Mouse (Mus musculus) kidney, adult 2 months (tissue): ENCODE results near the gene Pimreg. TPM values are rescaled to one million over a fixed set of nuclear protein-coding genes. Genes with fewer than 3 reads are reported as not detected.

Experiments
- DNase-seq: peaks from one replicate; pipeline ENCODE4 v3.0.0; 2021
- H3K27ac ChIP-seq: fragments of 200-500 bp; 2 replicates; pipeline ENCODE4 v1.5.1; 2012; ENCODE audit warnings: low read depth, low read length, control low read depth, inconsistent platforms; ENCODE audit not compliant: insufficient read depth
- H3K27me3 ChIP-seq: fragments of 200-500 bp; replicated peaks from 2 replicates; pipeline ENCODE4 v1.6.1; 2012; ENCODE audit warnings: mild to moderate bottlenecking, moderate library complexity, low read length, inconsistent platforms; ENCODE audit not compliant: control insufficient read depth, insufficient read depth
- H3K36me3 ChIP-seq: fragments of 200-500 bp; 2 replicates; pipeline ENCODE4 v1.6.1; 2012; ENCODE audit warnings: mild to moderate bottlenecking, moderate library complexity, low read length, inconsistent platforms; ENCODE audit not compliant: control insufficient read depth, insufficient read depth
- H3K4me1 ChIP-seq: fragments of 200-500 bp; 2 replicates; pipeline ENCODE4 v1.6.1; 2011; ENCODE audit warnings: low read length; ENCODE audit not compliant: control insufficient read depth, insufficient read depth
- H3K4me3 ChIP-seq: fragments of 200-500 bp; 2 replicates; pipeline ENCODE4 v1.5.1; 2011; ENCODE audit warnings: mild to moderate bottlenecking, low read depth, low read length, control low read depth; ENCODE audit not compliant: insufficient read depth
- CTCF ChIP-seq: fragments of 200-500 bp; conservative IDR thresholded peaks from 2 replicates; pipeline ENCODE4 v1.5.1; 2011; ENCODE audit warnings: low read depth, mild to moderate bottlenecking, control low read depth, low read length, moderate library complexity, mixed read lengths; ENCODE audit not compliant: insufficient read depth, insufficient read length
- POLR2A ChIP-seq: fragments of 200-500 bp; IDR thresholded peaks from one replicate; pipeline ENCODE4 v1.6.1; 2011; ENCODE audit warnings: low read depth, low read length, control low read depth
- WGBS: fragments of 180-500 bp; shearing (Covaris S2); methylation state at CpG from one replicate; pipeline ENCODE4 v1.1.7; 2018; 5-methylcytosine and 5-hydroxymethylcytosine counted together
- polyA plus RNA-seq: library from polyadenylated mRNA; depleted of rRNA; stranded (reverse); fragments of >200 nt; gene quantifications from 2 replicates; pipeline ENCODE4 v1.2.3, GENCODE M21; 2012

Pimreg gene
- polyA plus RNA-seq, 1 experiment: 0.55 TPM

DNA sequence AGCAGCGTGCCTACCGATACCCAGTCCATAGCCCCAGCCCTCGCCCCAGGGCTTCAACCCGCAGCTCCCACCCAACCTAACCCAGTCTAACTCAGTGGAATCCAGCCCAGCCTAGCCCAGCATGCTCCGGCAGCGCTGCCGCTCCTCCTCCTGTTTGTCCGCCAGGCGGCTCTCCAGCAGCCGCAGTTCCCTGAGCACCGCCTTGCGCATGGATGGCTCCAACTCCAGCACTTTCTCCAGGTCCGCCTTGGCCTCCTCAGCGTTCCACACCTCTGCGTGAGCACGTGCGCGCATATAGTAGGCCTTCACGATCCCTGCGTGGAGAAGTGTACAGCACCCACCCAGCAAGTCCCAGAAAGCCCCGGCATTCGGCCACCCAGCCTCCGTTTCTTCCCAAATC is 12.7 kb upstream of the Pimreg start:
- Histone ChIP-seq H3K36me3 (no peaks in the 10 kb centered on the region), H3K27ac (no peak overlapping the region), H3K4me1 (no peaks in the 10 kb centered on the region), H3K4me3 (no peak overlapping the region), H3K27me3 (no peaks in the 10 kb centered on the region)
- TF ChIP-seq POLR2A (no peak), CTCF (no peak; the same call in 1 of the 2 replicates)
- 20% methylated on average over 23 of the region's 23 CpGs for whole genome bisulfite sequencing
- DNase-seq: no peak

DNA sequence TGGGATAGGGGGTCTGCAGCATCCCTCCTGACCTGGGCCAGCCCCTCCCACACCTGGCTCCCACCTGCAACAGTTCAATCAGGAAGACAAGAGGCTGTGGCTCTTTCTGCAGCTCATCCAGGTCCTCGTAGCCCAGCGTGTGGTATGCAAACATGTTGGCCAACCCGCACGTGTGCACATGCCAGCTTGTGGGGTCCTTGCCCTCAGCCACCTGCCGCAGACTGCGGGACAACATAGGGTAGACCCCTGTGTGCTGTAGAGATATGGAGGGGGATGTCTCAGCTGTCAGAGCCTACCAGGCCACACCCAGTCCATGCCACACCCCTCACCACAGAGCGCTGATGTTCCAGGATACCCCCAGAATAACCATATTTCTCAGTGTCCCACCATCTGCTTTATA is 10.5 kb upstream of the Pimreg start:
- WGBS: 96% methylated on average over 7 of the region's 7 CpGs
- Histone ChIP-seq H3K27me3 (no peaks in the 10 kb centered on the region), H3K27ac (no peak overlapping the region), H3K4me1 (no peaks in the 10 kb centered on the region), H3K36me3 (no peaks in the 10 kb centered on the region), H3K4me3 (no peak overlapping the region)
- no peak for TF ChIP-seq POLR2A
- DNase-seq: no peak

DNA sequence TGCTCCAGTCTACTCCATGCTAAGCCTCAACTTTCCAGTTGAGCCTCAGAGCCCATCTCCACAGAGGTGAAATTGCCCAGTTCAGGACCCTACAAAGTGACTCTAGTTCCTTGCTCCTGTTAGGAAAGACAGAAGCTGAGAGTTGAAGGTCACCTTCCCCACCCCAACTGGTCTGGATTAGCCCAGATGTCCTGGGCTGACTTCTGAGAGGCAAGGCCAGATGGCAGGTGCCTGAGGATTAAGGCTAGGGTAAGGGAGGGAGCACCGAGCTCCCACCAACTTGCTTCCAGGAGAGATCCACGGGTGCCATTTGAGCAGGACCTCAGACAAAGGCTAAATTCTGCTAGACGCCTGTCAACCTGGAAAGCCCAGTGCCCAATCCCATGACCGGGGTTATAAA is 9.7 kb upstream of the Pimreg start:
- Histone ChIP-seq H3K4me3 (no peak overlapping the region), H3K27ac (no peak overlapping the region), H3K27me3 (no peaks in the 10 kb centered on the region), H3K4me1 (no peaks in the 10 kb centered on the region), H3K36me3 (no peaks in the 10 kb centered on the region)
- WGBS: 94% methylated on average over 4 of the region's 4 CpGs
- TF ChIP-seq CTCF (no peak), POLR2A (no peak)
- no peak for DNase-seq

DNA sequence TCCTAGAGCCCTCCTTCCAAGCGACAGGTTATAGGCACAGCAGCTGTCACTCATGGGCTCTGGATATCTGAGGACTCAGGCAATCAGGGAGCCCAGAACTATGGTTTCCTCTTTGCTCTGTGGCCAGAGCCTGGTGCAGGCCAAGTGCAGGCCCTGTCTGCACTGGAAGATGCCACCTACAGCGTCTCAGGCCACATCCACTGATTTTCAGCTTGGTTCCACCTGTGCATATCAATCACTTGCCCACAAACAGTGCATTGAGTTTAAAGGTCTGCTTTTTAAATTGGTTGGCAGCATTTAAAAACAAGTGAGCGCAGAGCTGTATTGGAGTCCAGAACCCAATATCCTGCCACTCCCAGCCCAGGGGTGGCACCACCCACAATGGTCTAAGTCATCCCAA is 9.2 kb upstream of the Pimreg start:
- 91% methylated on average over 3 of the region's 3 CpGs for WGBS
- Histone ChIP-seq H3K36me3 (no peaks in the 10 kb centered on the region), H3K4me3 (no peak overlapping the region), H3K27me3 (no peaks in the 10 kb centered on the region), H3K27ac (no peak overlapping the region), H3K4me1 (no peaks in the 10 kb centered on the region)
- TF ChIP-seq POLR2A: no peak
- no peak for TF ChIP-seq CTCF
- DNase-seq: no peak

DNA sequence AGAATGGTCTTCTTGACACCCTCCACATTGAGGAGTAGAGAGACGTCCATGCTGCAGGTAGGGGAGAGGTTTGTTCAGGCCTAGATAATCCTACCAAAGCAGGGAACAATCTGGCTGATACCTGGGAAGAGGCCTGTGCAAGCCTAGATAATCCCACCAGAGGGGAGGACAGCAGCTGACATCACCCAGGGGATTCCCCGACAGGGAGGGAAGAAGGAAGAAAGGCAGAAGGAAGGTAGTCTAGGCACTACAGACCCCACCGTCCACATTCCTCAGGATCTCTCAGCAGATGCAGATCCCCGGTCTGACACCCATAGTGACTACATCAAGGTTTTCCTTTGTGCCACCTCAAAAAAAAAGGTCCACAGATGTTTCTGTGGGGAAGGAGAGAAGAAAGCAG is 4.4 kb upstream of the Pimreg start, which contains the start of gene Aipl1:
TSS of gene Aipl1 (minus strand) at position 101 of the 400 bp plus-strand sequence.
- TF ChIP-seq CTCF (no peak), POLR2A (no peak)
- Histone ChIP-seq H3K4me3 (no peak within 1 kb of the TSS), H3K36me3 (no peaks in the 10 kb centered on the region), H3K27ac (no peak within 1 kb of the TSS), H3K4me1 (no peaks in the 10 kb centered on the region), H3K27me3 (no peaks in the 10 kb centered on the region)
- 74% methylated on average over 4 of the region's 4 CpGs for WGBS
- DNase-seq: no peak

DNA sequence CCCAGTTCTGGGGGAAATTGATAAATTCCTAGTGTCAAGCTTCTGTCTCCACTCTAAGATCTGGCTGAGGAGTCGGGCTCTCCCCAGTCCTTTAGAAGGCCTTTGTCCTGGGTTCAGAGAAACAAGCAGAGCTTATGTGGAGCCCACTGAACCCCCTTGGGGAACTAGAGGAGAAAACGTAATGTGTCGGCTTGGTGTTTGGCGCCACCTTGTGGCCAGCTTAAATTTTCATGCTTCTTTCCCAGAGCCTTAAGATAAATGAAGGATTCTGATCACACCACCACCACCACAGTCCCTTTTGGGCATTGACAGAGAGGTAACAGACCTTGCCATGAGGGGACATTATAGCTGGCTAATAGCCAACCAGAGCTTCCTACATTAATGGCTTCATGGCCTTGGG is 3.8 kb upstream of the Pimreg start:
- TF ChIP-seq CTCF (peak; percentile 74), POLR2A (no peak)
- peak; percentile 50 for DNase-seq
- no peak overlapping the region for H3K4me3 ChIP-seq
- no peaks in the 10 kb centered on the region for H3K27me3 ChIP-seq
- no peak overlapping the region for H3K27ac ChIP-seq
- no peaks in the 10 kb centered on the region for H3K4me1 ChIP-seq
- no peaks in the 10 kb centered on the region for H3K36me3 ChIP-seq
- under 1% methylated on average over 4 of the region's 4 CpGs for WGBS

DNA sequence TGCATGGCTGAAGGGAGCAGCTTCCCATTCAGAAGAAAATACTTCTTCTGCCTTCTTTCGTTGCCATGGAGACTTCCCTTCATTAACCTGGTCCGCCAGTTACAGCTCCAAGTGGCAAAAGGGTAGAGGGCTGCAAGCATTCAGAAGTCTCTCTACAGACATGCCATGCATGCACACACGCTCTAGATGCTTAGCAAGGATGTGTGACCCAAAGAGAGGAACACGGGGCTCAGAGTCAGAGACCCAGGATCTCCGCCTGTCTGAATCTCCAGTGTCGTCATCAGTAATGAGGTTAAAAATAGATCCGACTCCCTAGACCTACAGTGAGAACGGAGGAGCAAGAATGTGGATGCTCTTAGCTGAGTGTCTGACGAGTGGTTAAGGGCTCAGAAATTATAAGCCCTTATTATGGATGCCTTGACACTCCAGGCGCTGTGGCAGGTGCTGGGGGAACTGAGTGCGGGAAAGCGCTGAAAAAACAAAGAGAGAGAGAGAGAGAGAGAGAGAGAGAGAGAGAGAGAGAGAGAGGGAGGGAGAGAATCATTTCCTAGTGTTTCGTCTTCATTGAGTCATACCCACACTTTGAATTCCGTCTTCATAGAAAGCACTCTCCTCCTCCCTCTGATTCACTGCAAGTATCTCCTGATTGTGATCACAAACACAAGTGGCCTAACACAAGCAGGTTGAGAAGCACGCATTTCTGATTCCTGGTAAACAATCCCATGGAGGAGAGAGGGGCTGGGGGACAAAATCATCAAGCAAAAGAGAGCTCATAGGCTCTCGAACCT is 2.0 kb upstream of the Pimreg start:
- Histone ChIP-seq H3K27ac (no peak overlapping the region), H3K36me3 (no peaks in the 10 kb centered on the region), H3K4me1 (no peaks in the 10 kb centered on the region), H3K4me3 (no peak overlapping the region), H3K27me3 (no peaks in the 10 kb centered on the region)
- TF ChIP-seq POLR2A (no peak), CTCF (no peak)
- DNase-seq: no peak
- WGBS: 48% methylated on average over 16 of the region's 16 CpGs
